Mouse (Mus musculus) adrenal gland, adult (tissue): ENCODE results near the gene Syce2.

Experiments used
- DNase-seq, 2 experiments: peaks; one replicate each; pipeline ENCODE4 v3.0.0; 2022 to 2023; ENCODE audit warnings: low spot score in 1 of 2; ENCODE audit not compliant: inconsistent age in 2 of 2

Gene Syce2

DNA sequence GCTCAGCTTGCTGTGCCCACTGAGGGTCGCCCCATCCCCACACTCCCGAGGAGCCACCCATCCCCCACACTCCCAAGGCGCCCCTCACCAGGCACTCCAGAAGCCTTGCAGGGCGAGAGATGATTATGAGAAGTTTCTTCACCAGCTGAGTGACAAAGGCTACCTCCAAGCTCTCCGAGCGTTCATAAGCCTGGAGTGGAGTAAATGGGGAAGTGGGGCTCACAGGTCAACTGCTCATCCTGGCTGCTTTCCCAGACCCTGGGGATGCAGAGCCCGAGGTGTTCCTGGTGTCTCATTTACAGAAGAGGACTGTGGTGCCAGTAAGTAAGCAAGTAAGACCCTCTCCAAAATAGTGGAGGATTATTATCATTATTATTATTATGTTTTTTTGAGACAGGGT lies 53.6 kb downstream of the Syce2 start:
- no peak for DNase-seq

DNA sequence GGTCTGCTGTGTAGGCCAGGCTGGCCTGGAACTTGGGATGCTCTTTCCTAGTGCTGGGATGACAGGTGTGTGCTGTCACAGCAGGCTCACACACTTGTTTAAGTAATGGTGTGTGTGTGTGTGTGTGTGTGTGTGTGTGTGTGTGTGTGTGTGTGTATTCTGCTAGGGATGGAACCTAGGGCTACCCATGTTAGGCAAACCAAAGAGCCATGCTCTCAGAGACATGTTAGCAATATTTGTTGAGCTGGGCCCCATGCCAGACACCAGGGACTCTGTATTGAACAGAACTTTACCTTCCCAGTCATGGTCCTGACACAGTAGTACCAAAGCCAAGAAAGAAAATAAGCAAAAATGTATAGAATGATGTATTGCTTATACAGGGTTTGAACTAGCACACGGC lies 55.6 kb downstream of the Syce2 start:
- no peak for DNase-seq

DNA sequence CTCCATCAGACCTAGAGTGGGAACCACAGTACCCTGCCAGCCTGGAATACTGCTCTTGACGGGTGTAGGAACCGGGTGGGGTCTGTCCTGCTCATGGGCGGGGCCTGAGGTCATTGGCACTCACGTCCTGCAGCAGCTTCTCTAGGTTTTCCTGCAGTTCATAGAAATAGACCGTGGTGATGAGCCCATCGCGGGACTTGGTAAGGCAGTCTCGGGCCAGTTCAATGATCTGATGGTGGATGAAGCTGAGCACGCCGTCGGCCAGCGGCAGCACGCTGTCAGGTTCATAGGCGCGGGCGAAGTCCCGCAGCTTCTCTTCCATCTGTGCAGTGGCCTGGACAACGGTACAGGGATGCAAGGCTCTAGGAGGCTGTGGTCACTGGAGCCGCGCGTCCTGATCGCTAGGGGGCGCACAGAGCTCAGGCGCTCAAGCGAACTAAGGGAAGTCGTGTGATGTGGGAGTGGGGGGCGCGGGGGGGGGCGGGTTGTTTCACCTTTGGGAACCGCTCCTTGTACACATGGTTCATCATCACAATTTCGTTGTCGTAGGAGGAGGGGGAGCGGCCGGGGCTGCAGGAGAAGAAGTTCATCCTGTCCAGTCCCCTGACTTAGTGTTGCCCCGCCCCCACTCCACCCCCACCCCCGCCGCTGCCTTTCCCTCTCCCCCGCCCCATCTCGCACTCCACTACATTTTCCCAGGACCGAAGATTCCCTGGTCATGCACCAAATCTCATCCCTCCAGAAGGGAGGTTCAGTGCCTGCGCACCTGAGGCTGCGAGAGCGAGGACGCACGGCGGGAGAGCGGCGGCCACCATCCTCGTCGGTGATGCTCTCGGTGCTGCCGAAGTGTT lies 56.8 kb downstream of the Syce2 start:
- peak; percentile 64 to 83 for DNase-seq

DNA sequence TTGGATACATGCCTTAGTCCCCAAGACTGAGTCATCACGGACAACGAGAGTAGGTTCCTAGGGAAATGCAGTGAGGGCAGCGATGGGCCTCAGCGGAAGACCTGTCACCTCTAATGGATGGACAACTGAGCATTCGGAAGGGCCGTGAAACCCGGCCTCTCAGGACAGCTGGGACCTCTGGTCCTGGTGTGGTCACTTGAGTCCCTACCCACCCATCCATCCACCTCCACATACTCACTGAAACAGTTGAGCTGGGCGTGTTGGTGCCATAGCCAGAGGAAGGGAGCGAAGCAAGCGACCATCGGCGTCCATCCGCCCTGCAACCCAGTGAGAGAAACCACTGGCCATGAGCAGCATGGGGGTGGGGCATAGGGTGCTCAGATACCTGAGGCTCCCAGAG lies 58.7 kb downstream of the Syce2 start:
- no peak for DNase-seq

DNA sequence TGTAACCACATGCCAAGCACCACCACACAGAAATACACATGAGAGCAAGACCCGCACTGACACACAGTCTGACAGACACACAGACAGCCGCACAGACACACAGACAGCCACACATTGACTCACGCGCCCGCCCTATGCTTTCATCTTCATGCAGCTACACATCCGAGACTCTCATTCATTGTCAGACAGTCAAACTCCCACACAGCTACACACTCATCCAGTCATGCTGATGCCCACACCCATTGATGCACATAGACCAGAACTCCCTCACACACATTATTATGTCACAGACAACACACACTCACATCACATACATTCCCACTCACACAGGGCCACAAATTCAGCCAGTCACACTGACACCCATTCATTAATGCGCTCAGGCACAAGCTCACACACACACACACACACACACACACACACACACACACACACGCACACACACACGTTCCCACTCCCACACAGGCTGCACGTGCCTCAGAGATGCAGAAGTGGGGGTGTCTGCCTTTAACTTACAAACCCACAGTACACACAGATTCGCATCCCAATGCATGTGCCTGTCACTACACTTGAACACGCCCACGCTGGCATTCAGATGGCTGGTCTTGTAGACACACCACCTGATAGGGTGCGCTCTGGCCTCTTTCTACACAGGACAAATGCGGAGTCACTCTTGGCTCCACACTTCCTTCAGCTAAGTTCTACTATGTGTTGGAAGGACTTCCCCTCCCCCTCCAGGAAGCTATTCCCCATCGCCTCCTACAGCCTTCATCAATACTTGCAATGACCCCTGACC lies 62.1 kb downstream of the Syce2 start:
- no peak for DNase-seq

DNA sequence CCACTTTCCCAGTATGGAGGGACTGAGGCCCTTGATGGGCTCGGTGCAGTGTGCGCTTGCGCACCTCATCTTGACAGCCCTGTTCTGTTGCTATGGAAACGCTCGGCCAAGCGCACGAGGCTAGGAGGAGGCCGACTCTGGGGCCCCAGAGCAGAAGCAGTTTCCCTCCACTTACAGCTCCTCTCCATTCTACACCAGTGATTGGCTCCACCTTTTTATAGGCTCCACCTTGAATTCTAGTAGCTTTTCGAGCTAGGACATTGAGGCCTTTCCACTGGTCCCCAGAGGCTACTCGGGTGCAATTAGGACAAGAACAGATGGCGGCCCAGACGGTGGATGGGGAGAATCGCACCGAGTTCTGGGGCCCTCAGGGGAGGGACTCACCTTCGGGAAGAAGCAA lies 62.9 kb downstream of the Syce2 start:
- DNase-seq = peak in 1 of 2 experiments; percentile 37

DNA sequence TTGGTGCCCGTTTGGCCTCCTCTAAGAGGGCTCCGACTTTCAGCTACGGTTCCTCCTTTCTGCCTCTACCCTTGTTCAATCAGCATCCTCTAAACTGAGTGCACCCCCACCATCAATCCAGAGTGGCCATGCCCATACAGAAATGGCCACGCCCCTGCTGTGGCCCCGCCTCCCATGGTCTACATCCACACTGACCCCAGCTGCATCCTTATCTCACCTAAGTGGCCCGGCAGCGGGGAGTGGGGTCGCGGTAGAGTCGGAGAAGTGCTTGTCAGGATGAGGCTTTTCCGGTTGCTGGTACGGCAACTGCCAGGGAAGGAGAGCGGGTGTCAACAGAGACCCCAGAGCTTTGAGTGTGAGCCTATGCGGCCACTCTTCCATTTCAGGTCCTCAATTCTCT lies 63.6 kb downstream of the Syce2 start:
- DNase-seq = no peak

DNA sequence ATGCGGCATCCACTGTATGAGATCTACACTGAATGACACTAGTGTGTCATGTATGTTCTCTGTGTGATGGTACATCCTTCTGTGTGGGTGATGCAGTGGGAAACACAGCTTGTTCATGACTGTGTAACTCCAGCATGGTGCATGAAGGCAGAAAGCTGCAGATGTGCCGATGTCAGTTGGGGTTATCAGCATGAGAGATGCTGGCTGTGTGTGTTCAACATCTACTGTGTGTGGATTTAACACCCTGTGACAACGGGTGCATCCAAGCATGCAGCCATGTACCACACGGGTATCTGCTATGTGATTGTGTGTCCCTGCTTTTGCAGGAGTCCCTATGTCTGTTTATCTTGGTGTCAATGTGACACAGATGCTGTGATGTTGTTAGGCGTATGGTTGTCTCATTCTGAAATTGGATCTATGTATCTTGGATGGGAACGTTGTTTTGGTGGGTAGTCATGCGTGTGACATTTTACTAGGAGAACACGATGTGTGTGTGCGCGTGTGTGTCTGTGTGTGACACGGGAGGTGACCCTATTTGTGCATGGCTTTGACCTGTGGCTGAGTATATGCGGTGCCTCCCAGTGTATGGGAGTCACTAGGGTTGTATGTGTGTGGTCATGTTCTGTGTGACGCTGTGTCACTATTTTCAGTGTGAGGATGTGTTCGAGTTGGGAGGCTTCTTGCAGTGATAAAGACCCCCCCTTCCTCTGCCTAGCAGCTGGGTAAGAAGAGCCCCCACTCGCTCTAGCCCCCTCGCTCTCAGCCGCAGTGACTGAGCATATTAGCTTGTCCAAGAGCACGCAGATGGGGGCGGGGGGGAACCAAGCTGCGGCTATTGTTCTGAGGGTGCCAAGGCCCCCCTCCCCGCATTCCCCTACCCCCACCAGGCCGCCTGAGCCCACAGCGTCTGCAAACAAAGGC lies 64.4 kb downstream of the Syce2 start:
- no peak for DNase-seq

DNA sequence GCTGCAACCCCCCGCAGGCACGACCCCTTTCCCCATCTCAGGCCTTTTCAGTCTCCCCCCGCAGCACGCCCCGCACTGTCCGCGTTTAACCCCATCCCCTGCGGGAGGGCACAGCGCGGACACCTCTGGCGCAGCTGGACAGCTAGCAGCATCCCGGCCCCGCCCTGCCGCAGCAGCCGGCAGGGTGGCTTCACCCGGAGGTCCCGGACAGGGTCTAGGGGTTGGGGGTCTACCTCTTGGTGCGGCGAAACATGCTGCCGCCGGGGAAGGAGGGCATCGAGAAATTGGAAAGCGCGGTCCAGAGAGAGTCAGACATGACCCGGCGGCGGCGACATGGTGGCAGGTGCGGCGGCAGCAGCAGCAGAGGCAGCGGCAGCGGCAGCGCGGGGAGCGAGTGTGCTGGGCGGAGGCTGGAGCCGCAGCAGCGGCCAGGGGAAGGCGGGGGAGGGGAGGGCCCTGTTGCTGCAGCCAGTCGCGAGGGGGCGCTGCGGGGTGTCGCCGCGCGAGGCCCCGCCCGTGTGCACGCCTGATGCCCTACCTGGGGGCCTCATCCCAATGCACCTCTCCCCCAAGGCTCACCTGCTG lies 65.1 kb downstream of the Syce2 start, which contains the start of gene Mast1:
Gene Mast1 (minus strand): TSS at position 398 of the 585 bp plus-strand sequence.
- DNase-seq = peak; percentile 63 to 84
